Mouse (Mus musculus): ENCODE data around the gene Lin37. TPM values are rescaled to one million over a fixed set of nuclear protein-coding genes. Genes with fewer than 3 reads are reported as not detected.

Gene Lin37
- total and polyA plus RNA-seq, 3 experiments: 4.0 to 38.6 (median 8.3) TPM

GRCm38 (mm10) chr7:30522871-30523270, 36.8 kb downstream of the Lin37 start:
- H3K4me1 ChIP-seq (ENCODE audit: control insufficient read depth in 1 of 2, insufficient read depth in 2 of 2): peaks cover 10 to 18% of the 10 kb centered on the region in 2 experiments
- H3K9me3 ChIP-seq (replicated peaks; ENCODE audit: low read length): no peaks in the 10 kb centered on the region
- dilution Hi-C loops (cut with MboI; ENCODE audit: extremely low pct_ligation_motif_present, extremely low pct_unique_long_range_greater_than_20kb, low sequenced_read_pairs): no loop called here
- no peak overlapping the region for H3K4me3 ChIP-seq (replicated peaks in 1 of 3; ENCODE audit: low read depth in 2 of 3, low read length in 2 of 3, poor library complexity in 1 of 3)
- no peak for DNase-seq (ENCODE audit: extremely low read depth)
- in situ Hi-C loops (cut with MboI; ENCODE audit: low pct_ligation_motif_present, low pct_unique_long_range_greater_than_20kb, low sequenced_read_pairs): no loop called here
- peaks cover 9 to 52% of the 10 kb centered on the region in 2 experiments for H3K36me3 ChIP-seq (replicated peaks in 1 of 2; ENCODE audit: control insufficient read depth in 1 of 2, insufficient read depth in 1 of 2, low read length in 1 of 2)
- no peak overlapping the region for H3K9ac ChIP-seq (ENCODE audit: insufficient read depth, low read depth)
- H3K27me3 ChIP-seq (replicated peaks): no peaks in the 10 kb centered on the region
- no peak overlapping the region for H3K27ac ChIP-seq (ENCODE audit: insufficient read depth, low read depth)
- TF ChIP-seq JUN (IDR thresholded peaks at IDR 0.05; ENCODE audit: insufficient read depth, low read depth, low read length) (no peak), ZMIZ1 (IDR thresholded peaks at IDR 0.05; ENCODE audit: low read depth, low read length) (no peak), TBP (conservative IDR thresholded peaks at IDR 0.05; ENCODE audit: low read depth, low read length) (no peak), MAZ (IDR thresholded peaks at IDR 0.05; ENCODE audit: low read depth, low read length) (no peak), TCF12 (IDR thresholded peaks at IDR 0.05; ENCODE audit: low read depth, low read length) (no peak), RCOR1 (conservative IDR thresholded peaks at IDR 0.05; ENCODE audit: low read depth, low read length) (no peak), JUND (conservative IDR thresholded peaks at IDR 0.05; ENCODE audit: low read depth, low read length) (no peak), ZKSCAN1 (IDR thresholded peaks at IDR 0.05; ENCODE audit: borderline replicate concordance, low read depth, low read length) (no peak)
- no peaks in the 10 kb centered on the region for H3K79me2 ChIP-seq (replicated peaks; ENCODE audit: control insufficient read depth, extremely low read depth, insufficient read depth, poor library complexity, severe bottlenecking)
- no peak overlapping the region for H3K4me2 ChIP-seq (ENCODE audit: insufficient read depth, low read depth, poor library complexity, severe bottlenecking)

GRCm38 (mm10) chr7:30520856-30521255, 38.8 kb downstream of the Lin37 start:
- H3K4me2 ChIP-seq (ENCODE audit: insufficient read depth, low read depth, poor library complexity, severe bottlenecking): no peak overlapping the region
- in situ Hi-C loops (cut with MboI; ENCODE audit: low pct_ligation_motif_present, low pct_unique_long_range_greater_than_20kb, low sequenced_read_pairs): no loop called here
- peaks cover 10 to 18% of the 10 kb centered on the region in 2 experiments for H3K4me1 ChIP-seq (ENCODE audit: control insufficient read depth in 1 of 2, insufficient read depth in 2 of 2)
- H3K27ac ChIP-seq (ENCODE audit: insufficient read depth, low read depth): no peak overlapping the region
- no peak for TF ChIP-seq CTCF (conservative IDR thresholded peaks at IDR 0.05 in 1 of 2, IDR thresholded peaks at IDR 0.05 in 1 of 2; ENCODE audit: low read depth in 2 of 2, low read length in 2 of 2)
- no peak for TF ChIP-seq RCOR1 (conservative IDR thresholded peaks at IDR 0.05; ENCODE audit: low read depth, low read length)
- no peak for TF ChIP-seq NRF1 (IDR thresholded peaks at IDR 0.05; ENCODE audit: low read depth, low read length)
- TF ChIP-seq POLR2AphosphoS2 (IDR thresholded peaks at IDR 0.05; ENCODE audit: low read depth, low read length): no peak
- H3K9me3 ChIP-seq (replicated peaks; ENCODE audit: low read length): no peaks in the 10 kb centered on the region
- no peak for DNase-seq (ENCODE audit: extremely low read depth)
- peaks cover 2 to 32% of the 10 kb centered on the region in 2 experiments for H3K36me3 ChIP-seq (replicated peaks in 1 of 2; ENCODE audit: control insufficient read depth in 1 of 2, insufficient read depth in 1 of 2, low read length in 1 of 2)
- H3K27me3 ChIP-seq (replicated peaks): peaks cover 1% of the 10 kb centered on the region
- H3K9ac ChIP-seq (ENCODE audit: insufficient read depth, low read depth): no peak overlapping the region
- H3K4me3 ChIP-seq (replicated peaks in 1 of 3; ENCODE audit: low read depth in 2 of 3, low read length in 2 of 3, poor library complexity in 1 of 3): no peak overlapping the region
- dilution Hi-C loops (cut with MboI; ENCODE audit: extremely low pct_ligation_motif_present, extremely low pct_unique_long_range_greater_than_20kb, low sequenced_read_pairs): no loop called here
- no peaks in the 10 kb centered on the region for H3K79me2 ChIP-seq (replicated peaks; ENCODE audit: control insufficient read depth, extremely low read depth, insufficient read depth, poor library complexity, severe bottlenecking)

GRCm38 (mm10) chr7:30520396-30520795, 39.2 kb downstream of the Lin37 start:
- TF ChIP-seq E2F4 (IDR thresholded peaks at IDR 0.05; ENCODE audit: insufficient replicate concordance, low read depth, low read length) (no peak), BHLHE40 (IDR thresholded peaks at IDR 0.05; ENCODE audit: low read depth, low read length) (no peak)
- Histone ChIP-seq H3K79me2 (replicated peaks; ENCODE audit: control insufficient read depth, extremely low read depth, insufficient read depth, poor library complexity, severe bottlenecking) (no peaks in the 10 kb centered on the region), H3K4me1 (ENCODE audit: control insufficient read depth in 1 of 2, insufficient read depth in 2 of 2) (peaks cover 10 to 18% of the 10 kb centered on the region in 2 experiments), H3K27me3 (replicated peaks) (peaks cover 5% of the 10 kb centered on the region), H3K4me2 (ENCODE audit: insufficient read depth, low read depth, poor library complexity, severe bottlenecking) (no peak overlapping the region), H3K9ac (ENCODE audit: insufficient read depth, low read depth) (no peak overlapping the region), H3K4me3 (replicated peaks in 1 of 3; ENCODE audit: low read depth in 2 of 3, low read length in 2 of 3, poor library complexity in 1 of 3) (no peak overlapping the region), H3K36me3 (replicated peaks in 1 of 2; ENCODE audit: control insufficient read depth in 1 of 2, insufficient read depth in 1 of 2, low read length in 1 of 2) (peaks cover 0 to 27% of the 10 kb centered on the region in 2 experiments), H3K27ac (ENCODE audit: insufficient read depth, low read depth) (no peak overlapping the region), H3K9me3 (replicated peaks; ENCODE audit: low read length) (no peaks in the 10 kb centered on the region)
- no peak for DNase-seq (ENCODE audit: extremely low read depth)
- dilution Hi-C loops (cut with MboI; ENCODE audit: extremely low pct_ligation_motif_present, extremely low pct_unique_long_range_greater_than_20kb, low sequenced_read_pairs) (no loop called here), in situ Hi-C loops (cut with MboI; ENCODE audit: low pct_ligation_motif_present, low pct_unique_long_range_greater_than_20kb, low sequenced_read_pairs) (no loop called here)

Measured in CH12.LX (cell line).